Mouse (Mus musculus) forebrain, embryonic 14.5 days (tissue): ENCODE data around the gene Pigl. TPM values are rescaled to one million over a fixed set of nuclear protein-coding genes. Genes with fewer than 3 reads are reported as not detected.

Experiments
- ATAC-seq: fragments of 200-750 bp; cut with Nextera tagmentation; 2 replicates; pipeline ENCODE4 v1.8.0; 2017; ENCODE audit warnings: mild to moderate bottlenecking, moderate library complexity
- DNase-seq: peaks from one replicate; pipeline ENCODE4 v3.0.0-alpha.2; 2015; ENCODE audit warnings: low spot score
- H3K27ac ChIP-seq: fragments of 300-500 bp; sonication (generic); 2 replicates; pipeline ENCODE4 v1.5.1; 2014; ENCODE audit warnings: low read depth, mild to moderate bottlenecking, control low read depth, low read length, moderate library complexity
- H3K27me3 ChIP-seq: fragments of 300-500 bp; sonication (generic); replicated peaks from 2 replicates; pipeline ENCODE4 v1.6.1; 2014; ENCODE audit warnings: low read length, control low read depth, mixed read lengths; ENCODE audit not compliant: control insufficient read depth, insufficient read depth
- H3K36me3 ChIP-seq: fragments of 300-500 bp; sonication (generic); 2 replicates; pipeline ENCODE4 v1.6.1; 2014; ENCODE audit warnings: low read length, control low read depth; ENCODE audit not compliant: control insufficient read depth, insufficient read depth
- H3K4me1 ChIP-seq: fragments of 300-500 bp; sonication (generic); 2 replicates; pipeline ENCODE4 v1.6.1; 2014; ENCODE audit warnings: antibody characterized with exemption, low read length, control low read depth; ENCODE audit not compliant: control insufficient read depth, insufficient read depth
- H3K4me2 ChIP-seq: fragments of 300-500 bp; sonication (generic); 2 replicates; pipeline ENCODE4 v1.6.1; 2014; ENCODE audit warnings: mild to moderate bottlenecking, control low read depth, low read length
- H3K4me3 ChIP-seq: fragments of 300-500 bp; sonication (generic); 2 replicates; pipeline ENCODE4 v1.5.1; 2014; ENCODE audit warnings: low read depth, low read length, control low read depth
- H3K9ac ChIP-seq: fragments of 300-500 bp; sonication (generic); 2 replicates; pipeline ENCODE4 v1.6.1; 2014; ENCODE audit warnings: mild to moderate bottlenecking, low read length, control low read depth, moderate library complexity
- H3K9me3 ChIP-seq: fragments of 300-500 bp; sonication (generic); replicated peaks from 2 replicates; pipeline ENCODE4 v1.6.1; 2016; ENCODE audit warnings: low read length, control low read depth, mixed read lengths; ENCODE audit not compliant: control insufficient read depth
- WGBS: fragments of 180-500 bp; shearing (Covaris S2); extraction: QIAGEN DNeasy Blood & Tissue Kit; methylation state at CpG from one replicate; pipeline ENCODE4 v1.1.7; 2014; 5-methylcytosine and 5-hydroxymethylcytosine counted together
- polyA plus RNA-seq: library from polyadenylated mRNA; unstranded; fragments of >200 nt; fragmentation: Nextera tagmentation; extraction: Ambion mirVana; gene quantifications from 2 replicates; pipeline ENCODE4 v1.2.1, GENCODE M21; 2014

The Pigl gene
- polyA plus RNA-seq, 1 experiment from 2014 or later = 5.7 TPM

- no peak for ATAC-seq
- H3K4me3 ChIP-seq = no peak overlapping the region
- 90% methylated on average over 5 of the region's 5 CpGs for WGBS
These were observed 21.3 kb downstream of the Pigl start for GRCm38 (mm10) chr11:62479581-62479980.

DNA sequence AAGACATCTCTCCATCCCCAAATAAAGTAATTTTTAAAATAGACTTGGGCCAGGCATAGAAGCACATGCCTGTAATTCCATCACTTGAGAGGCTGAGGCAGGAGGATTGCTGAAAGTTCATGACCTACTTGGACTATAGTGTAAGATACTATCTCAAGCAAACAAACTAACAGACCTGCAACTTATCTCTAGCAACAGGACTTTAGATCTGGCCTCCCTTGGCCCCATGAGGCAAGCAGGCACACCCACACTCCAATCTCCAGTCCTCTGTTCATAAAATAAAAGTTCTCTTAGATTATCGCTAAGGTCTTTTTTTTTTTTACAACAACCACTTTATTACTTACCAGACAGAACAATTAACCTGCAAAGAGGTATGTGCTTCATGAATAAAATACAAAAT, 28.7 kb downstream of the Pigl start:
- ATAC-seq (no peak), DNase-seq (no peak)
- 94% methylated on average over 1 of the region's 1 CpGs for WGBS
- H3K9me3 ChIP-seq = no peaks in the 10 kb centered on the region
- no peaks in the 10 kb centered on the region for H3K27me3 ChIP-seq
- no peak overlapping the region for H3K4me2 ChIP-seq
- no peak overlapping the region for H3K9ac ChIP-seq
- H3K4me1 ChIP-seq = no peaks in the 10 kb centered on the region
- H3K4me3 ChIP-seq = no peak overlapping the region
- H3K27ac ChIP-seq = no peak overlapping the region
- no peaks in the 10 kb centered on the region for H3K36me3 ChIP-seq

More at GRCm38 (mm10) chr11:62479581-62479980, 21.3 kb downstream of the Pigl start:
- no peaks in the 10 kb centered on the region for H3K36me3 ChIP-seq
- no peaks in the 10 kb centered on the region for H3K9me3 ChIP-seq
- no peaks in the 10 kb centered on the region for H3K27me3 ChIP-seq
- no peak for DNase-seq
- H3K4me2 ChIP-seq = no peak overlapping the region
- no peaks in the 10 kb centered on the region for H3K4me1 ChIP-seq
- H3K9ac ChIP-seq = no peak overlapping the region
- H3K27ac ChIP-seq = no peak overlapping the region

- no peak overlapping the region for H3K27ac ChIP-seq
- ATAC-seq = no peak
- no peak overlapping the region for H3K9ac ChIP-seq
- H3K9me3 ChIP-seq = no peaks in the 10 kb centered on the region
- no peak overlapping the region for H3K4me3 ChIP-seq
- no peak overlapping the region for H3K4me2 ChIP-seq
- no peaks in the 10 kb centered on the region for H3K36me3 ChIP-seq
- H3K27me3 ChIP-seq = no peaks in the 10 kb centered on the region
- no peak for DNase-seq
- WGBS = 95% methylated on average over 10 of the region's 10 CpGs
- no peaks in the 10 kb centered on the region for H3K4me1 ChIP-seq
These were observed 29.5 kb downstream of the Pigl start for GRCm38 (mm10) chr11:62487540-62488350.

DNA sequence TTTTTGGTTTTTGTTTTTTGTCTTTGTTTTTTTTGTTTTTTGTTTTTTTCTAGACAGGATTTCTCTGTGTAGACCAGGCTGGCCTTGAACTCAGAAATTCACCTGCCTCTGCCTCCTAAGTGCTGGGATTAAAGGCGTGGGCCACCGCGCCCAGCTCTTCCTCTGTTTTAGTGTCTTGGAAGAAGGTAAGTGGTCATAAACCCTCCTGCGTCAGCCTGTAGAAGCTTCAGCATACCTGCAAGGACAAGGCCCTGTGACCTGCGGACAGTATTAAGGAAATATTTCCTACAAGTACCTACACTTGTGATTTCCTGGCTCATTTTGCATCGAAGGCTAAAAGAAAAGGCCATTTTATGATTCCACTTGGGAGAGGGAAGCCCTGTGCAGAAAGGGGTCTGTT, 35.4 kb downstream of the Pigl start:
- WGBS = 95% methylated on average over 6 of the region's 6 CpGs
- H3K4me1 ChIP-seq = peaks cover 5% of the 10 kb centered on the region; the same call in 1 of the 2 replicates
- no peak overlapping the region for H3K27ac ChIP-seq
- H3K4me2 ChIP-seq = no peak overlapping the region
- H3K9ac ChIP-seq = no peak overlapping the region
- no peaks in the 10 kb centered on the region for H3K27me3 ChIP-seq
- no peaks in the 10 kb centered on the region for H3K36me3 ChIP-seq
- H3K4me3 ChIP-seq = no peak overlapping the region
- ATAC-seq (no peak), DNase-seq (no peak)
- H3K9me3 ChIP-seq = no peaks in the 10 kb centered on the region

DNA sequence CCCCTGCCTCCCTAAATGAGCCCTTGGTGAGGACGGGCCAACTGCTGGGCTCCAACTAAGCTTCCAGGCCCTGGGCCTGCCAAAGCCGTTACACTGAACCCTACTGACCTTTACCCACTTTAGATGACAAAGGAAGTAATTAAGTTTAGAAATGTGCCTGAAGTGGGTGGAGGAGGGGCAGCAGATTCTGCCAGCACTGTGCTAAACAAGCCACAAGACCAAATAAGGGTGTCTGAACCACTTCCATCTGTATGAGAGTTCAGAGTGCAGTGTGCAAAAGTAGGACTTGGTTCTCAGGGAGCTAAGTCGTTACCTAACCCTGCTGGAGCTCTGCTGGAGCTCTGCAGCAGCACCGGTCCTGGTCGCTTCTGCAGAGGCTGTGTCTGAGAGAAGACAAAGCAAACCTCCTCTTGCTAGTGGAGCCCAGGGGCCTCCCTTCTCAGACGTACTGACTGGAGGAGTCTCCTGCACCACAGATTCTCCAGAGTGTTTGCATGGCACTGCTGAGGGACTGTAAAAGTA, 36.6 kb downstream of the Pigl start:
- no peak overlapping the region for H3K4me2 ChIP-seq
- no peaks in the 10 kb centered on the region for H3K36me3 ChIP-seq
- no peak overlapping the region for H3K4me3 ChIP-seq
- no peak for ATAC-seq
- DNase-seq = peak; percentile 41
- no peaks in the 10 kb centered on the region for H3K27me3 ChIP-seq
- 8% methylated on average over 6 of the region's 6 CpGs for WGBS
- no peaks in the 10 kb centered on the region for H3K9me3 ChIP-seq
- peaks cover 5% of the 10 kb centered on the region; the same call in 1 of the 2 replicates for H3K4me1 ChIP-seq
- no peak overlapping the region for H3K9ac ChIP-seq
- H3K27ac ChIP-seq = no peak overlapping the region

GRCm38 (mm10) chr11:62495276-62495801, 37.1 kb downstream of the Pigl start:
- Histone ChIP-seq H3K4me1 (peaks cover 5% of the 10 kb centered on the region; the same call in 1 of the 2 replicates), H3K27me3 (no peaks in the 10 kb centered on the region), H3K4me3 (no peak overlapping the region), H3K36me3 (no peaks in the 10 kb centered on the region), H3K27ac (no peak overlapping the region), H3K9me3 (no peaks in the 10 kb centered on the region), H3K9ac (no peak overlapping the region), H3K4me2 (no peak overlapping the region)
- ATAC-seq = no peak
- DNase-seq = no peak
- WGBS = 31% methylated on average over 9 of the region's 10 CpGs

GRCm38 (mm10) chr11:62496151-62496715, 38.0 kb downstream of the Pigl start:
- Histone ChIP-seq H3K4me1 (peaks cover 5% of the 10 kb centered on the region; the same call in 1 of the 2 replicates), H3K9me3 (no peaks in the 10 kb centered on the region), H3K27me3 (no peaks in the 10 kb centered on the region), H3K4me3 (no peak overlapping the region), H3K4me2 (no peak overlapping the region), H3K27ac (no peak overlapping the region), H3K36me3 (no peaks in the 10 kb centered on the region), H3K9ac (no peak overlapping the region)
- 60% methylated on average over 5 of the region's 5 CpGs for WGBS
- ATAC-seq (no peak), DNase-seq (peak; percentile 50)

DNA sequence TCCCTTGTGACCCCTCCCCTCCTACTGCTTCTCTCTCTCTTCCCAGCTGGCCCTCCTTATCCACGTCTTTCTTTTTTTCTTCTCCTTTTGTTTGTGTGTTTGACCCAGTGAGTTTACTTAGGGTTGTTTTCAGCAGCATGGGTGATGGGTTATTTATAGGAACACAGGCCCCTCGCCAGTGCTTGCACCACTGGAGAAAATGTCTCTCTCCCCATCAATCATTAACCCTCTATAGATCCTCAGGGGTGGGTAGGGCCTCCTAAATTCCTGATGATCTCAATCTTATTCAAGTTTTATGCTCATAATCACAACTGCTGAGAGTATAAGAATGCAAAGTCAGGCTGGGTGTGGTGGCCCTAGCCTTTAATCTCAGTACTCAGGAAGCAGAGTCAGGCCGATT, 38.9 kb downstream of the Pigl start:
- DNase-seq = no peak
- Histone ChIP-seq H3K27me3 (no peaks in the 10 kb centered on the region), H3K9ac (no peak overlapping the region), H3K27ac (no peak overlapping the region), H3K36me3 (no peaks in the 10 kb centered on the region), H3K4me1 (peaks cover 5% of the 10 kb centered on the region; the same call in 1 of the 2 replicates), H3K4me2 (no peak overlapping the region), H3K4me3 (no peak overlapping the region), H3K9me3 (no peaks in the 10 kb centered on the region)
- WGBS = 56% methylated on average over 3 of the region's 3 CpGs
- no peak for ATAC-seq

GRCm38 (mm10) chr11:62498802-62499201, 40.5 kb downstream of the Pigl start:
- Histone ChIP-seq H3K4me1 (peaks cover 5% of the 10 kb centered on the region; the same call in 1 of the 2 replicates), H3K4me3 (no peak overlapping the region), H3K27me3 (no peaks in the 10 kb centered on the region), H3K9me3 (no peaks in the 10 kb centered on the region), H3K36me3 (no peaks in the 10 kb centered on the region), H3K27ac (no peak overlapping the region), H3K4me2 (no peak overlapping the region), H3K9ac (no peak overlapping the region)
- DNase-seq (no peak), ATAC-seq (no peak)
- 79% methylated on average over 2 of the region's 2 CpGs for WGBS
